Mouse (Mus musculus) limb, embryonic 13.5 days (tissue): Measurements from ENCODE around the gene Amelx. TPM values are rescaled to one million over a fixed set of nuclear protein-coding genes. Genes with fewer than 3 reads are reported as not detected.

Experiments
- polyA plus RNA-seq: library from polyadenylated mRNA; unstranded; fragments of >200 nt; fragmentation: Nextera tagmentation; extraction: Ambion mirVana; gene quantifications from 2 replicates; pipeline ENCODE4 v1.2.1, GENCODE M21; 2015

The Amelx gene
- polyA plus RNA-seq, 1 experiment from 2014 or later, result not detected

Other genes starting within 250 kb of the Amelx start
- gene Hccs, start 133.2 kb upstream of the Amelx start, polyA plus RNA-seq, result 34.2 and 36.3 TPM in 2 replicates